ENCODE assay signal across 8 mouse cellular contexts in genomic region chr3:96334175-96335162, GRCm38 (mm10). TPM values are rescaled to one million over a fixed set of nuclear protein-coding genes. Genes with fewer than 3 reads are reported as not detected.
DNase-seq lines count a peak whose midpoint lies in the region; ATAC-seq and TF ChIP-seq lines count a peak whose summit lies in the region.

No protein-coding gene starts in this region.

- H3K9me3 ChIP-seq in embryonic facial prominence, embryonic 15.5 days (replicated peaks): no peaks in the 10 kb centered on the region
- H3K9me3 ChIP-seq in stomach, postnatal 0 days (ENCODE audit: control insufficient read depth, low read length): no peaks in the 10 kb centered on the region

- no peaks in the 10 kb centered on the region for H3K4me1 ChIP-seq in embryonic facial prominence, embryonic 15.5 days
- no peaks in the 10 kb centered on the region; the same call in 1 of the 2 replicates for H3K4me1 ChIP-seq in stomach, postnatal 0 days (replicated peaks; ENCODE audit: control insufficient read depth, insufficient read depth)

- H3K27me3 ChIP-seq in embryonic facial prominence, embryonic 15.5 days: peaks cover 89% of the 10 kb centered on the region
- peaks cover 26% of the 10 kb centered on the region; the same call in 1 of the 2 replicates for H3K27me3 ChIP-seq in stomach, postnatal 0 days (ENCODE audit: control insufficient read depth, insufficient read depth, low read length)

- no peak for TF ChIP-seq EP300 in stomach, postnatal 0 days (optimal IDR thresholded peaks at IDR 0.05)

- H3K4me3 ChIP-seq in embryonic facial prominence, embryonic 15.5 days (replicated peaks): peak overlapping the region; percentile 12; the same call in 1 of the 2 replicates
- peak overlapping the region; percentile 34 for H3K4me3 ChIP-seq in stomach, postnatal 0 days (ENCODE audit: low read depth, low read length)

- no peak overlapping the region for H3K9ac ChIP-seq in embryonic facial prominence, embryonic 15.5 days
- H3K9ac ChIP-seq in stomach, postnatal 0 days (ENCODE audit: low read length): no peak overlapping the region

- no peak for ATAC-seq in embryonic facial prominence, embryonic 15.5 days (ENCODE audit: insufficient number of reproducible peaks, low FRiP score, low TSS enrichment, low read depth)
- ATAC-seq in stomach, postnatal 0 days (ENCODE audit: low FRiP score, low TSS enrichment): no peak

- 3% methylated on average over 36 of the region's 36 CpGs for WGBS in embryonic facial prominence, embryonic 15.5 days
- 5% methylated on average over 36 of the region's 36 CpGs for WGBS in stomach, postnatal 0 days

- no peak for TF ChIP-seq CTCF in stomach, postnatal 0 days (IDR thresholded peaks at IDR 0.05; ENCODE audit: low read depth)

- H3K4me2 ChIP-seq in embryonic facial prominence, embryonic 15.5 days (replicated peaks): peak overlapping the region; percentile 29
- H3K4me2 ChIP-seq in stomach, postnatal 0 days (replicated peaks; ENCODE audit: low read depth): peak overlapping the region; percentile 44

- H3K27ac ChIP-seq in embryonic facial prominence, embryonic 15.5 days (replicated peaks): no peak overlapping the region
- no peak overlapping the region for H3K27ac ChIP-seq in stomach, postnatal 0 days (replicated peaks)

- DNase-seq in testis, postnatal 14 days (ENCODE audit: low spot score): peak; percentile 57
- DNase-seq in testis, postnatal 10 days (ENCODE audit: low spot score): no peak
- peak; percentile 59 for DNase-seq in liver
- DNase-seq in stomach, postnatal 0 days (ENCODE audit: low spot score): no peak
- no peak for DNase-seq in frontal cortex, adult 2 months (ENCODE audit: extremely low spot score in 1 of 2, low spot score in 1 of 2)
- DNase-seq in frontal cortex, postnatal 14 days (ENCODE audit: low spot score in 2 of 2): no peak
- no peak for DNase-seq in c-Kit-positive CD71-positive TER-119-positive erythroid progenitor cells, embryonic 14.5 days (ENCODE audit: low spot score)

- H3K36me3 ChIP-seq in embryonic facial prominence, embryonic 15.5 days: no peaks in the 10 kb centered on the region
- H3K36me3 ChIP-seq in stomach, postnatal 0 days (ENCODE audit: control insufficient read depth, insufficient read depth, low read length): no peaks in the 10 kb centered on the region

RNA-seq across cellular contexts. Expression of gene Fcgr1, which starts 40.7 kb away (rescaled TPM):
- polyA plus RNA-seq in embryonic facial prominence, embryonic 15.5 days (2015; fragmentation: Nextera tagmentation; extraction: Ambion mirVana): 2.2 and 4.4 TPM in 2 replicates
- 2.5 and 3.8 TPM in 2 replicates for polyA plus RNA-seq in stomach, postnatal 0 days (2015; fragmentation: Nextera tagmentation; extraction: Ambion mirVana)
- polyA plus RNA-seq in frontal cortex, adult 2 months (2012; rRNA removed): 3.0 and 4.8 TPM in 2 replicates

Comparison
In these comparisons a context has a peak if more than half of its experiments do, and no peak if none do; other contexts are left out.
1. DNase-seq: peak in testis, postnatal 14 days (single experiment) and liver (single experiment); none in testis, postnatal 10 days (single experiment), stomach, postnatal 0 days (single experiment), frontal cortex, adult 2 months (0 of 2), frontal cortex, postnatal 14 days (0 of 2) and c-Kit-positive CD71-positive TER-119-positive erythroid progenitor cells, embryonic 14.5 days (single experiment).